Mouse (Mus musculus): ENCODE results near the gene Mymk. TPM values are rescaled to one million over a fixed set of nuclear protein-coding genes. Genes with fewer than 3 reads are reported as not detected.

Mymk gene
- polyA plus RNA-seq, 1 experiment from 2014 or later: 9.8 TPM

GRCm38 (mm10) chr2:27097776-27098175 lies 25.8 kb upstream of the Mymk start:
- no peaks in the 10 kb centered on the region for H3K27me3 ChIP-seq (ENCODE audit: control insufficient read depth, insufficient read depth, low read length)
- H3K4me3 ChIP-seq (replicated peaks; ENCODE audit: low read length): no peak overlapping the region
- peak; percentile 80 for ATAC-seq (ENCODE audit: insufficient read depth, low FRiP score)
- 3% methylated on average over 6 of the region's 6 CpGs for WGBS
- H3K4me2 ChIP-seq (ENCODE audit: low read depth, low read length): no peak overlapping the region
- no peaks in the 10 kb centered on the region for H3K36me3 ChIP-seq (ENCODE audit: control insufficient read depth, insufficient read depth, low read length)
- H3K4me1 ChIP-seq (ENCODE audit: control insufficient read depth, insufficient read depth, low read length): peaks cover 28% of the 10 kb centered on the region
- peak overlapping the region; percentile 79 for H3K27ac ChIP-seq (ENCODE audit: low read length)
- no peak overlapping the region for H3K9ac ChIP-seq (ENCODE audit: low read length)
- H3K9me3 ChIP-seq (replicated peaks; ENCODE audit: control insufficient read depth, low read length): no peaks in the 10 kb centered on the region

DNA sequence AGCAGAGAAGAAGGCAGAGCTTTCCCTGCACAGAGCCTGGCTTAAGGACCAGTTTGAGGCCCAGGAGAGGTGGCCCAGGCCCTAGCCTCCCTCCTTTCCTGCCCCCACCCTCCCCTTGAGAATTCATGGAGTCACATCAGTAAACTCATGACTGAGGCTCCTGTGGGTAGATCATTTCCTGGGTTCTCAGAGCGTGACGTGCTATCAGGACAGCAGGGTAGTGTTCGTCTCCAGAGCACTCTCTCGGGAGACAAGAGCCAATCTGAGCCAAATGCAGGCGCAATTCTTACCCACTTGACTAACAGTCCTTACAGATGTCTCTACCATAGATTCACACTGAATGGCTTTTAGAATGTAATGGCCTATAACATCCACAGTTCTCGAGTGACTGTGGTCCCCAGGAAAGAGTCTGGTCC lies 25.3 kb upstream of the Mymk start:
- Histone ChIP-seq H3K9ac (ENCODE audit: low read length) (no peak overlapping the region), H3K4me1 (ENCODE audit: control insufficient read depth, insufficient read depth, low read length) (peaks cover 28% of the 10 kb centered on the region), H3K27ac (ENCODE audit: low read length) (peak overlapping the region; percentile 79), H3K36me3 (ENCODE audit: control insufficient read depth, insufficient read depth, low read length) (no peaks in the 10 kb centered on the region), H3K4me3 (replicated peaks; ENCODE audit: low read length) (no peak overlapping the region), H3K27me3 (ENCODE audit: control insufficient read depth, insufficient read depth, low read length) (no peaks in the 10 kb centered on the region), H3K4me2 (ENCODE audit: low read depth, low read length) (no peak overlapping the region), H3K9me3 (replicated peaks; ENCODE audit: control insufficient read depth, low read length) (no peaks in the 10 kb centered on the region)
- ATAC-seq (ENCODE audit: insufficient read depth, low FRiP score): peak; percentile 18; the same call in 1 of the 2 replicates
- 51% methylated on average over 6 of the region's 6 CpGs for WGBS

DNA sequence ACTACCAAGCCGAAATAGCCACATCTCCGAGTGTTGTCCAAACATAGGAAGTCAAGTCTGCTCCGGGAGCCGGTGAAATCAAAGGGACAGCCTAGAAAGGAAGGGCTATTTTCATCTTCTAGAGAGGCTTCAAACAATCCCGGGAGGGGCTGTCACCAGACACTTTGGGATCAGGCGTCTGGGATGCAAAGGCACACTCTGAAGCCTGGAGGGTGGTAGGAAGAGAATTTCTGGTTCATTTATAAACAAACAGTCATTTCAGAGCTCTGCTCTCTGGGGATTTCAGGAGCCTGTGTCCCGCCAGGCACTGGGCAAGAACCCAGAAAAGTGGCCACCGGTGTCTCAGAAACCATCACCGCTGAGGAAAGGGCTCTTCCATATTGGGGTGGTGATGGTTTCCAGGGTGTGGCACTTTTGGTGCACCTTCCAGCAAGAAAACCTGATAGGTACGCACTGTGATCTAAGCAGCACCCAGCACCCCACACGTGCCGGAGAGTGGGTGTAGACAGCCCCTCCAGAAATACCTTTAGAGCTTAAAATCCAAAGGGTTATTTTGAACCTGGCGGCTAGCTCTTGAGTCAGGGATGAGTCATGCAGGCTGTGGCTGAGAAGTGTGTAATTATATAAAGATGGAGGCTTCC lies 24.5 kb upstream of the Mymk start:
- WGBS: 39% methylated on average over 13 of the region's 13 CpGs
- Histone ChIP-seq H3K36me3 (ENCODE audit: control insufficient read depth, insufficient read depth, low read length) (no peaks in the 10 kb centered on the region), H3K27me3 (ENCODE audit: control insufficient read depth, insufficient read depth, low read length) (no peaks in the 10 kb centered on the region), H3K9ac (ENCODE audit: low read length) (no peak overlapping the region; the same call in 1 of the 2 replicates), H3K27ac (ENCODE audit: low read length) (peak overlapping the region; percentile 79), H3K9me3 (replicated peaks; ENCODE audit: control insufficient read depth, low read length) (no peaks in the 10 kb centered on the region), H3K4me3 (replicated peaks; ENCODE audit: low read length) (no peak overlapping the region), H3K4me1 (ENCODE audit: control insufficient read depth, insufficient read depth, low read length) (peaks cover 28% of the 10 kb centered on the region), H3K4me2 (ENCODE audit: low read depth, low read length) (no peak overlapping the region)
- no peak for ATAC-seq (ENCODE audit: insufficient read depth, low FRiP score)

DNA sequence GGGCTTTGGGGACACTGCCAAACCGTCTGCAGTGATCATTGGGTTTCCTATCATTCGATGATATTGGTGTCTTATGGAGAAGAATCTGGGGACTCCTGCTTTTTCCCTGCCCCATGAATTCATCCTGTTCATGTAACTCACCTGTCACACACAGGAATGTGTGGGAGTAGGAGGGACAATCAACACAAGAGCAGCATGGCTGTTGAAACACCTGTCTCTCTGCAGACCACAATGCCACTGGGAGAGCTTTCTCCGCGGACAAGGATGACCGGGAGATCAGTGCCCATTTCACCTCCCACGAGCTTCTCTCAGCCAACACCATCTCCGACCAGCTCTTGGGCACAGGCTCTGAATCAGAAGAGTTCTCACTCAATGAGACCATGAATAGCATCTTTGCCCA lies 23.2 kb upstream of the Mymk start:
- H3K9me3 ChIP-seq (replicated peaks; ENCODE audit: control insufficient read depth, low read length): no peaks in the 10 kb centered on the region
- H3K4me1 ChIP-seq (ENCODE audit: control insufficient read depth, insufficient read depth, low read length): peaks cover 28% of the 10 kb centered on the region
- H3K4me2 ChIP-seq (ENCODE audit: low read depth, low read length): no peak overlapping the region
- H3K27me3 ChIP-seq (ENCODE audit: control insufficient read depth, insufficient read depth, low read length): no peaks in the 10 kb centered on the region
- no peaks in the 10 kb centered on the region for H3K36me3 ChIP-seq (ENCODE audit: control insufficient read depth, insufficient read depth, low read length)
- H3K27ac ChIP-seq (ENCODE audit: low read length): no peak overlapping the region
- H3K9ac ChIP-seq (ENCODE audit: low read length): no peak overlapping the region
- no peak overlapping the region for H3K4me3 ChIP-seq (replicated peaks; ENCODE audit: low read length)
- 92% methylated on average over 7 of the region's 7 CpGs for WGBS
- ATAC-seq (ENCODE audit: insufficient read depth, low FRiP score): no peak

GRCm38 (mm10) chr2:27089238-27089637 lies 17.3 kb upstream of the Mymk start:
- H3K36me3 ChIP-seq (ENCODE audit: control insufficient read depth, insufficient read depth, low read length): no peaks in the 10 kb centered on the region
- H3K27me3 ChIP-seq (ENCODE audit: control insufficient read depth, insufficient read depth, low read length): no peaks in the 10 kb centered on the region
- peaks cover 41% of the 10 kb centered on the region for H3K4me1 ChIP-seq (ENCODE audit: control insufficient read depth, insufficient read depth, low read length)
- H3K9me3 ChIP-seq (replicated peaks; ENCODE audit: control insufficient read depth, low read length): no peaks in the 10 kb centered on the region
- H3K4me3 ChIP-seq (replicated peaks; ENCODE audit: low read length): no peak overlapping the region
- no peak overlapping the region for H3K9ac ChIP-seq (ENCODE audit: low read length)
- ATAC-seq (ENCODE audit: insufficient read depth, low FRiP score): no peak
- H3K4me2 ChIP-seq (ENCODE audit: low read depth, low read length): no peak overlapping the region
- 54% methylated on average over 1 of the region's 1 CpGs for WGBS
- H3K27ac ChIP-seq (ENCODE audit: low read length): peak overlapping the region; percentile 81; the same call in 1 of the 2 replicates

GRCm38 (mm10) chr2:27088700-27089099 lies 16.7 kb upstream of the Mymk start:
- H3K36me3 ChIP-seq (ENCODE audit: control insufficient read depth, insufficient read depth, low read length): no peaks in the 10 kb centered on the region
- ATAC-seq (ENCODE audit: insufficient read depth, low FRiP score): no peak
- no peaks in the 10 kb centered on the region for H3K9me3 ChIP-seq (replicated peaks; ENCODE audit: control insufficient read depth, low read length)
- H3K9ac ChIP-seq (ENCODE audit: low read length): no peak overlapping the region
- no peaks in the 10 kb centered on the region for H3K27me3 ChIP-seq (ENCODE audit: control insufficient read depth, insufficient read depth, low read length)
- no peak overlapping the region for H3K4me3 ChIP-seq (replicated peaks; ENCODE audit: low read length)
- whole genome bisulfite sequencing: 57% methylated on average over 5 of the region's 5 CpGs
- H3K4me1 ChIP-seq (ENCODE audit: control insufficient read depth, insufficient read depth, low read length): peaks cover 41% of the 10 kb centered on the region
- no peak overlapping the region for H3K4me2 ChIP-seq (ENCODE audit: low read depth, low read length)
- peak overlapping the region; percentile 81 for H3K27ac ChIP-seq (ENCODE audit: low read length)

DNA sequence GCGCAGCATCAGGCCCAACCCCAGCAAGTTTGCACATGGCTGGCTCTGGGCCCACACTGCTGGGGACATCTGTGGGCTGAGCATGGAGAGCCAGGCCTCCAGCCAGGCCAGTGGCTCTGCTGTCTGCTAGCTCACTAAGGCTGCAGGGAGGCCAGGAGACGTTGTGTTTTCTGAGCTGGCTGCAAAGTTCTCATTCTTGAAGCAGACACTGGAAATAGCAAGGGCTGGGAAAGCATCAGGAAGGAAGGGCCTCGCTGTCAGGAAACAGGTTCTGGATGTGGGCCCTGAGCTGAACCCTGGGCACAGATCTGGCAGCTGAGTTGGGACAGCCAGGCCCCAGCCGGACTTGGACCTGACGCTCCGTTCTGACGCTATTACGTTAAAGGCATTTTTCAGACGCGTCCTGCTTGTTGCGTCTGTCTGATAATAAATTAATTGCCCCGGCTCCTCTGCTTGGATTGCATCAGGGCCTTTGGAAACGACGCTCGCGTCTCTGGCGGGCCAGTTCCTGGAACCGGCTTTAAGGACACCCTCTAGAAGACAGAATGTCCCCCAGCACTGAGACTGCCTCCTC lies 16.2 kb upstream of the Mymk start:
- no peaks in the 10 kb centered on the region for H3K36me3 ChIP-seq (ENCODE audit: control insufficient read depth, insufficient read depth, low read length)
- H3K4me1 ChIP-seq (ENCODE audit: control insufficient read depth, insufficient read depth, low read length): peaks cover 41% of the 10 kb centered on the region
- WGBS: 33% methylated on average over 18 of the region's 18 CpGs
- H3K4me3 ChIP-seq (replicated peaks; ENCODE audit: low read length): no peak overlapping the region
- no peak overlapping the region for H3K9ac ChIP-seq (ENCODE audit: low read length)
- peak overlapping the region; percentile 81 for H3K27ac ChIP-seq (ENCODE audit: low read length)
- no peaks in the 10 kb centered on the region for H3K27me3 ChIP-seq (ENCODE audit: control insufficient read depth, insufficient read depth, low read length)
- no peaks in the 10 kb centered on the region for H3K9me3 ChIP-seq (replicated peaks; ENCODE audit: control insufficient read depth, low read length)
- ATAC-seq (ENCODE audit: insufficient read depth, low FRiP score): peak; percentile 62
- H3K4me2 ChIP-seq (ENCODE audit: low read depth, low read length): no peak overlapping the region

GRCm38 (mm10) chr2:27087581-27087980 lies 15.6 kb upstream of the Mymk start:
- no peak overlapping the region for H3K4me2 ChIP-seq (ENCODE audit: low read depth, low read length)
- peaks cover 41% of the 10 kb centered on the region for H3K4me1 ChIP-seq (ENCODE audit: control insufficient read depth, insufficient read depth, low read length)

GRCm38 (mm10) chr2:27086483-27087010 lies 14.6 kb upstream of the Mymk start:
- Histone ChIP-seq H3K4me2 (ENCODE audit: low read depth, low read length) (no peak overlapping the region), H3K36me3 (ENCODE audit: control insufficient read depth, insufficient read depth, low read length) (no peaks in the 10 kb centered on the region), H3K9me3 (replicated peaks; ENCODE audit: control insufficient read depth, low read length) (no peaks in the 10 kb centered on the region), H3K27ac (ENCODE audit: low read length) (no peak overlapping the region), H3K4me3 (replicated peaks; ENCODE audit: low read length) (no peak overlapping the region), H3K9ac (ENCODE audit: low read length) (no peak overlapping the region), H3K4me1 (ENCODE audit: control insufficient read depth, insufficient read depth, low read length) (peaks cover 41% of the 10 kb centered on the region), H3K27me3 (ENCODE audit: control insufficient read depth, insufficient read depth, low read length) (no peaks in the 10 kb centered on the region)
- WGBS: 70% methylated on average over 4 of the region's 4 CpGs
- no peak for ATAC-seq (ENCODE audit: insufficient read depth, low FRiP score)

More at GRCm38 (mm10) chr2:27087581-27087980, 15.6 kb upstream of the Mymk start:
- Histone ChIP-seq H3K36me3 (ENCODE audit: control insufficient read depth, insufficient read depth, low read length) (no peaks in the 10 kb centered on the region), H3K9ac (ENCODE audit: low read length) (no peak overlapping the region), H3K9me3 (replicated peaks; ENCODE audit: control insufficient read depth, low read length) (no peaks in the 10 kb centered on the region), H3K27ac (ENCODE audit: low read length) (peak overlapping the region; percentile 7; the same call in 1 of the 2 replicates), H3K4me3 (replicated peaks; ENCODE audit: low read length) (no peak overlapping the region), H3K27me3 (ENCODE audit: control insufficient read depth, insufficient read depth, low read length) (no peaks in the 10 kb centered on the region)
- no peak for ATAC-seq (ENCODE audit: insufficient read depth, low FRiP score)
- WGBS: 83% methylated on average over 5 of the region's 5 CpGs

Data from stomach, embryonic 16.5 days (tissue).